15 mouse cellular contexts compared by ENCODE assay signal in genomic region chr1:193450814-193451213, GRCm38 (mm10).
DNase-seq lines count a peak whose midpoint lies in the region; ATAC-seq and TF ChIP-seq lines count a peak whose summit lies in the region.
"Had no signal": no experiment of that assay in that cellular context is flagged by ENCODE, and none has a peak within 500 bp of the region (broad histone marks: within the 10 kb centered on the region; RNA-seq: fewer than 3 reads in every experiment).

No protein-coding gene starts in this region.

- no peaks in the 10 kb centered on the region for H3K9me3 ChIP-seq in hindbrain, embryonic 13.5 days
- no peaks in the 10 kb centered on the region for H3K9me3 ChIP-seq in hindbrain, postnatal 0 days (ENCODE audit: low read length)
- H3K9me3 ChIP-seq: embryonic facial prominence, embryonic 12.5 days; liver, embryonic 12.5 days had no signal

- intact Hi-C loops in gastrocnemius, postnatal 14 days (cut with DNase I; ENCODE audit: low total_unique reads): no loop called here

- H3K9ac ChIP-seq in hindbrain, embryonic 13.5 days: peak overlapping the region; percentile 20; the same call in 1 of the 2 replicates
- H3K9ac ChIP-seq in hindbrain, postnatal 0 days (replicated peaks; ENCODE audit: low read length): no peak overlapping the region
- H3K9ac ChIP-seq: embryonic facial prominence, embryonic 12.5 days; liver, embryonic 12.5 days had no signal

- 0 out of 2 replicates have a peak, but pooled peaks cover 9% of the 10 kb centered on the region for H3K27me3 ChIP-seq in hindbrain, embryonic 13.5 days
- H3K27me3 ChIP-seq in hindbrain, postnatal 0 days (ENCODE audit: insufficient read depth, low read length): no peaks in the 10 kb centered on the region
- H3K27me3 ChIP-seq: embryonic facial prominence, embryonic 12.5 days; liver, embryonic 12.5 days had no signal

- H3K36me3 ChIP-seq in hindbrain, embryonic 13.5 days: no peaks in the 10 kb centered on the region
- H3K36me3 ChIP-seq in hindbrain, postnatal 0 days (ENCODE audit: insufficient read depth, low read length): no peaks in the 10 kb centered on the region
- H3K36me3 ChIP-seq: embryonic facial prominence, embryonic 12.5 days; liver, embryonic 12.5 days had no signal

- no peak overlapping the region for H3K4me2 ChIP-seq in hindbrain, embryonic 13.5 days
- no peak overlapping the region for H3K4me2 ChIP-seq in hindbrain, postnatal 0 days (ENCODE audit: low read depth, low read length)
- H3K4me2 ChIP-seq: embryonic facial prominence, embryonic 12.5 days; liver, embryonic 12.5 days had no signal

- peaks cover 21% of the 10 kb centered on the region for H3K4me1 ChIP-seq in hindbrain, embryonic 13.5 days (replicated peaks)
- H3K4me1 ChIP-seq in hindbrain, postnatal 0 days (ENCODE audit: insufficient read depth, low read length): peaks cover 7% of the 10 kb centered on the region
- H3K4me1 ChIP-seq: liver, embryonic 12.5 days had no signal

- no peak for DNase-seq in hindbrain, postnatal 0 days (ENCODE audit: low spot score)
- DNase-seq in 3T3-L1 (ENCODE audit: low read depth, low spot score): peak; percentile 13
- DNase-seq in brain, adult 2 months (ENCODE audit: low read depth, low spot score): peak; percentile 31
- peak; percentile 30 to 44 for DNase-seq in thymus, adult 18-20 months
- no peak for DNase-seq in gastrocnemius, postnatal 14 days
- DNase-seq: cerebellum, adult 9-10 months; gastrocnemius, adult 2 months; lung, postnatal 10 days had no signal

- WGBS in hindbrain, embryonic 13.5 days: 35% methylated on average over 3 of the region's 3 CpGs
- WGBS in hindbrain, postnatal 0 days: 40% methylated on average over 3 of the region's 3 CpGs

- no peak overlapping the region for H3K4me3 ChIP-seq in hindbrain, embryonic 13.5 days
- H3K4me3 ChIP-seq in hindbrain, postnatal 0 days (ENCODE audit: low read length): no peak overlapping the region
- H3K4me3 ChIP-seq: embryonic facial prominence, embryonic 12.5 days; gastrocnemius, adult 2 months; liver, embryonic 12.5 days had no signal

- H3K27ac ChIP-seq in hindbrain, embryonic 13.5 days: 0 out of 2 replicates have a peak overlapping the region, but pooled peaks have one; percentile 86
- H3K27ac ChIP-seq in hindbrain, postnatal 0 days: no peak overlapping the region
- H3K27ac ChIP-seq: gastrocnemius, adult 2 months; liver, embryonic 12.5 days had no signal

- no peak for ATAC-seq in hindbrain, embryonic 13.5 days (ENCODE audit: low FRiP score)
- ATAC-seq in hindbrain, postnatal 0 days: no peak
- no peak for ATAC-seq in granulocyte monocyte progenitor cell, adult 5-6 weeks (replicated peaks; ENCODE audit: poor library complexity, severe bottlenecking)
- ATAC-seq: CD4-positive, CD25-positive, alpha-beta regulatory T cell, adult 4 months; forebrain, embryonic 14.5 days; inflammation-experienced regulatory T-cells, adult 6 months; liver, embryonic 12.5 days had no signal

- TF ChIP-seq CTCF in hindbrain, postnatal 0 days (IDR thresholded peaks at IDR 0.05; ENCODE audit: low read depth): no peak

Comparison
In these comparisons a context has a peak if more than half of its experiments do, and no peak if none do; other contexts are left out.
1. DNase-seq: peak in 3T3-L1 (single experiment), brain, adult 2 months (single experiment) and thymus, adult 18-20 months (2 of 2); none in hindbrain, postnatal 0 days (single experiment) and gastrocnemius, postnatal 14 days (single experiment).